Mouse (Mus musculus): ENCODE data around the gene Fbxo42.

DNA sequence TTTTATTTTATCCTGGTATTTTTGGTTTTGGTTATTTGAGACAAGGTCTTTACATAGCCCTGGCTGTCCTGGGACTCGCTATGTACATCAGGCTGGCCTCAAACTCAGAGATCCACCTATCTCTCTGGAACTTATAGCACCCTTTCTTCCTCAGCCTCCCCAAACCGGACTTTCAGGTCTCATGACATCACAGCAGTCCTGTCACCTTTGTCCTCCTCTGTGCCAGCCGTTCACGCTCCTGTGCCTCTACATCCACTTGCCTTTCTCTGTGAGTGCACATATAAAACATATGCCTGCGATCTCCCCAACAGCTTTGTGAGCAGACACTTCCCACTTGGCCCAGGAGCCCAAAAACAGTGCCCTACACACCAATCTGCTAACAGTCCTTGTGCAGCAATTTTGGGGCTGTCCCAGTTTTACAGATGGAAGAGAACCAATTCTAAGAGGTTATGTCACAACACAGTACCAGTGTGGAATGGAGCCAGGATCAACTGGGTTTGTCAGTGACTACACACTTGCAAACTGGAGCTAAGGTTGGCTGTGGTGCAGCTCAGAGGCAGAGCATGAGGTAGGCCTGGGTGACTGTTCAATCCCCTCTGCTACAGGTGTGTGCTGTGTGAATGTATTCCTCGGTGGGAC lies 16.9 kb upstream of the Fbxo42 start:
- no peak for TF ChIP-seq GATA1 (IDR thresholded peaks at IDR 0.05; ENCODE audit: borderline replicate concordance, low read length)
- no peak for TF ChIP-seq FLI1 (IDR thresholded peaks at IDR 0.05; ENCODE audit: low read length)

Measured in megakaryocyte, embryonic 14.5 days (primary cell).